Mouse (Mus musculus) CH12.LX (cell line): ENCODE data around the gene Trio. TPM values are rescaled to one million over a fixed set of nuclear protein-coding genes. Genes with fewer than 3 reads are reported as not detected.

Experiments used
- DNase-seq: peaks from one replicate; pipeline ENCODE4 v3.0.0-alpha.2; 2013; ENCODE audit errors: extremely low read depth
- H3K27ac ChIP-seq: 2 replicates; pipeline ENCODE4 v1.5.1; 2012; ENCODE audit warnings: low read depth, mild to moderate bottlenecking, control low read depth, moderate library complexity; ENCODE audit not compliant: insufficient read depth
- H3K27me3 ChIP-seq: replicated peaks from 2 replicates; pipeline ENCODE3; 2012; ENCODE audit warnings: inconsistent platforms
- H3K36me3 ChIP-seq, 2 experiments: replicated peaks in 1 of 2; 2 replicates each; pipeline versions ENCODE3 to v1.6.1; 2012; ENCODE audit warnings: inconsistent platforms in 1 of 2, low read length in 1 of 2, mild to moderate bottlenecking in 1 of 2, mixed read lengths in 1 of 2, moderate library complexity in 1 of 2; ENCODE audit not compliant: control insufficient read depth in 1 of 2, insufficient read depth in 1 of 2
- H3K4me1 ChIP-seq, 2 experiments: 2 replicates each; pipeline ENCODE4 v1.6.1; 2012; ENCODE audit warnings: inconsistent platforms in 1 of 2, moderate library complexity in 1 of 2; ENCODE audit not compliant: insufficient read depth in 2 of 2, control insufficient read depth in 1 of 2
- H3K4me2 ChIP-seq: 2 replicates; pipeline ENCODE4 v1.6.1; 2012; ENCODE audit warnings: low read depth, mild to moderate bottlenecking, control low read depth; ENCODE audit not compliant: poor library complexity, insufficient read depth, severe bottlenecking
- H3K4me3 ChIP-seq, 3 experiments: fragments of 150-350 bp in 1 of 3; sonication (generic) in 1 of 3; replicated peaks in 1 of 3; 2 replicates each; pipeline versions ENCODE3 to v1.5.1; 2011 to 2012; ENCODE audit warnings: low read depth in 2 of 3, low read length in 2 of 3, mild to moderate bottlenecking in 2 of 3, moderate library complexity in 2 of 3, control low read depth in 1 of 3, improper control_type of control experiment in 1 of 3, inconsistent platforms in 1 of 3, mixed read lengths in 1 of 3; ENCODE audit not compliant: poor library complexity in 1 of 3
- H3K79me2 ChIP-seq: replicated peaks from 2 replicates; pipeline ENCODE4 v1.6.1; 2012; ENCODE audit warnings: mild to moderate bottlenecking, moderate library complexity; ENCODE audit not compliant: control insufficient read depth, poor library complexity, insufficient read depth, severe bottlenecking; ENCODE audit errors: extremely low read depth
- H3K9ac ChIP-seq: 2 replicates; pipeline ENCODE4 v1.6.1; 2012; ENCODE audit warnings: low read depth, mild to moderate bottlenecking, control low read depth, moderate library complexity; ENCODE audit not compliant: insufficient read depth
- H3K9me3 ChIP-seq: replicated peaks from 2 replicates; pipeline ENCODE3; 2012; ENCODE audit warnings: low read length, inconsistent platforms, mixed read lengths
- BHLHE40 ChIP-seq: IDR thresholded peaks from 2 replicates; pipeline ENCODE4 v1.6.1; 2011; ENCODE audit warnings: mild to moderate bottlenecking, low read depth, low read length, improper control_type of control experiment
- E2F4 ChIP-seq: IDR thresholded peaks from 2 replicates; pipeline ENCODE4 v1.6.1; 2011; ENCODE audit warnings: low read depth, low read length, improper control_type of control experiment; ENCODE audit not compliant: insufficient replicate concordance
- IRF4 ChIP-seq: IDR thresholded peaks from 2 replicates; pipeline ENCODE4 v1.6.1; 2014; ENCODE audit warnings: low read depth, mild to moderate bottlenecking, inconsistent platforms, low read length, improper control_type of control experiment
- JUN ChIP-seq: IDR thresholded peaks from 2 replicates; pipeline ENCODE4 v1.6.1; 2011; ENCODE audit warnings: low read depth, mild to moderate bottlenecking, low read length, improper control_type of control experiment, moderate library complexity; ENCODE audit not compliant: insufficient read depth
- KAT2A ChIP-seq: IDR thresholded peaks from 2 replicates; pipeline ENCODE4 v1.6.1; 2012; ENCODE audit warnings: low read length, improper control_type of control experiment, inconsistent platforms; ENCODE audit not compliant: insufficient replicate concordance
- PAX5 ChIP-seq: IDR thresholded peaks from 2 replicates; pipeline ENCODE4 v1.6.1; 2012; ENCODE audit warnings: low read length, inconsistent platforms, mixed read lengths
- POLR2A ChIP-seq: IDR thresholded peaks from 2 replicates; pipeline ENCODE4 v1.6.1; 2011; ENCODE audit warnings: low read depth, mild to moderate bottlenecking, improper control_type of control experiment, low read length
- SMC3 ChIP-seq: IDR thresholded peaks from 2 replicates; pipeline ENCODE4 v1.6.1; 2011; ENCODE audit warnings: low read depth, low read length, improper control_type of control experiment
- TCF12 ChIP-seq: IDR thresholded peaks from 2 replicates; pipeline ENCODE4 v1.6.1; 2014; ENCODE audit warnings: low read depth, mild to moderate bottlenecking, inconsistent platforms, low read length, improper control_type of control experiment
- USF2 ChIP-seq: conservative IDR thresholded peaks from 2 replicates; pipeline ENCODE4 v1.6.1; 2011; ENCODE audit warnings: low read depth, low read length, improper control_type of control experiment
- dilution Hi-C: fragments of 300-500 bp; cut with MboI; formaldehyde crosslinking; loops from 2 replicates; pipeline ENCODE4 v1.14.3; 2020; ENCODE audit warnings: low sequenced_read_pairs; ENCODE audit not compliant: extremely low pct_unique_long_range_greater_than_20kb, extremely low pct_ligation_motif_present
- in situ Hi-C: fragments of 300-500 bp; cut with MboI; formaldehyde crosslinking; loops from 3 replicates; pipeline ENCODE4 v1.14.3; 2019; ENCODE audit warnings: low sequenced_read_pairs, low pct_ligation_motif_present, low pct_unique_long_range_greater_than_20kb, mixed read lengths
- polyA plus RNA-seq: library from polyadenylated mRNA; unstranded; fragments of >175 nt; gene quantifications from 2 replicates; pipeline ENCODE4 v1.2.1, GENCODE M21; 2012; ENCODE audit warnings: low read depth; ENCODE audit not compliant: insufficient read length
- total RNA-seq, 2 experiments: library from RNA; depleted of rRNA; stranded (reverse); fragments of 300-350 nt in 1 of 2; fragments of >200 nt in 1 of 2; gene quantifications; 2 replicates each; pipeline ENCODE4 v1.2.3; 2012 to 2014

Gene Trio
- total and polyA plus RNA-seq, 3 experiments: 3.9 to 17.5 (median 4.3) TPM

GRCm38 (mm10) chr15:28026167-28026481 is 476 bp upstream of the Trio start:
- in situ Hi-C loops (no loop called here), dilution Hi-C loops (no loop called here)
- Histone ChIP-seq H3K9me3 (peaks cover 18% of the 10 kb centered on the region), H3K4me2 (no peak overlapping the region), H3K27me3 (no peaks in the 10 kb centered on the region), H3K79me2 (no peaks in the 10 kb centered on the region), H3K36me3 (no peaks in the 10 kb centered on the region), H3K27ac (no peak overlapping the region), H3K4me1 (peaks cover 0 to 15% of the 10 kb centered on the region in 2 experiments; a peak in 2 of 4 replicates), H3K4me3 (no peak overlapping the region), H3K9ac (no peak overlapping the region)
- TF ChIP-seq IRF4: no peak
- no peak for TF ChIP-seq BHLHE40
- no peak for TF ChIP-seq SMC3
- no peak for TF ChIP-seq JUN
- no peak for TF ChIP-seq POLR2A
- no peak for DNase-seq

GRCm38 (mm10) chr15:28024965-28025338 is 696 bp downstream of the Trio start:
- H3K27me3 ChIP-seq: no peaks in the 10 kb centered on the region
- peaks cover 0 to 15% of the 10 kb centered on the region in 2 experiments; a peak in 2 of 4 replicates for H3K4me1 ChIP-seq
- H3K27ac ChIP-seq: no peak overlapping the region
- no peak for DNase-seq
- no peak overlapping the region for H3K4me2 ChIP-seq
- no peak overlapping the region for H3K9ac ChIP-seq
- no peaks in the 10 kb centered on the region for H3K36me3 ChIP-seq
- H3K79me2 ChIP-seq: no peaks in the 10 kb centered on the region
- dilution Hi-C loops (no loop called here), in situ Hi-C loops (no loop called here)
- TF ChIP-seq TCF12 (no peak), POLR2A (no peak), E2F4 (no peak), PAX5 (no peak), KAT2A (no peak), USF2 (no peak)
- peaks cover 18% of the 10 kb centered on the region for H3K9me3 ChIP-seq
- H3K4me3 ChIP-seq: no peak overlapping the region

GRCm38 (mm10) chr15:28024031-28024964 is 1.4 kb downstream of the Trio start:
- Histone ChIP-seq H3K4me2 (no peak overlapping the region), H3K36me3 (no peaks in the 10 kb centered on the region), H3K27ac (no peak overlapping the region), H3K79me2 (no peaks in the 10 kb centered on the region), H3K4me1 (peaks cover 0 to 15% of the 10 kb centered on the region in 2 experiments; a peak in 2 of 4 replicates), H3K27me3 (no peaks in the 10 kb centered on the region), H3K9ac (no peak overlapping the region), H3K4me3 (no peak overlapping the region), H3K9me3 (peaks cover 18% of the 10 kb centered on the region)
- in situ Hi-C loops (no loop called here), dilution Hi-C loops (no loop called here)
- no peak for DNase-seq
- no peak for TF ChIP-seq POLR2A
